Mouse (Mus musculus) layer of hippocampus, adult 18-20 months (tissue): ENCODE data around the gene Hpcal1. TPM values are rescaled to one million over a fixed set of nuclear protein-coding genes. Genes with fewer than 3 reads are reported as not detected.
"Not testable (repeated sequence)": the region's sequence is repeated elsewhere in the genome, so short reads cannot be mapped to it uniquely, and the experiment has no call there.

ENCODE experiments used
- DNase-seq, 2 experiments: peaks; one replicate each; pipeline ENCODE4 v3.0.0; 2022; ENCODE audit warnings: low spot score in 2 of 2
- total RNA-seq, 2 experiments: library from RNA; stranded (reverse); gene quantifications; 2 replicates each; pipeline ENCODE4 v1.2.3; 2021

Hpcal1 gene
- total RNA-seq, 2 experiments from 2014 or later: 68.1 to 78.0 TPM

GRCm38 (mm10) chr12:17770538-17770937 lies 79.9 kb downstream of the Hpcal1 start:
- DNase-seq: no peak

- DNase-seq: peak in 1 of 2 experiments; percentile 10
These were observed 83.1 kb downstream of the Hpcal1 start for GRCm38 (mm10) chr12:17773721-17774120.

GRCm38 (mm10) chr12:17774842-17775241 lies 84.2 kb downstream of the Hpcal1 start:
- DNase-seq: not testable (repeated sequence)

- DNase-seq: peak in 1 of 2 experiments; percentile 22
These were observed 87.7 kb downstream of the Hpcal1 start for GRCm38 (mm10) chr12:17778320-17778719.

- no peak for DNase-seq
These were observed 88.4 kb downstream of the Hpcal1 start for GRCm38 (mm10) chr12:17779093-17779492.

GRCm38 (mm10) chr12:17789486-17789885 lies 98.8 kb downstream of the Hpcal1 start:
- no peak for DNase-seq

- DNase-seq: no peak
These were observed 100.5 kb downstream of the Hpcal1 start for GRCm38 (mm10) chr12:17791111-17791510.

- no peak for DNase-seq
These were observed 102.1 kb downstream of the Hpcal1 start for GRCm38 (mm10) chr12:17792756-17793155.

- peak; percentile 12 to 68 for DNase-seq
These were observed 105.1 kb downstream of the Hpcal1 start for GRCm38 (mm10) chr12:17795660-17796278.

- DNase-seq: not testable (repeated sequence)
These were observed 107.6 kb downstream of the Hpcal1 start for GRCm38 (mm10) chr12:17798261-17798660.

GRCm38 (mm10) chr12:17808542-17808941 lies 117.9 kb downstream of the Hpcal1 start:
- peak; percentile 40 to 91 for DNase-seq

GRCm38 (mm10) chr12:17835279-17835678 lies 144.6 kb downstream of the Hpcal1 start:
- DNase-seq: not testable (repeated sequence)

Other genes with a start within 250 kb of the Hpcal1 start
- gene Odc1, start 146.1 kb upstream of the Hpcal1 start, total RNA-seq: 10 to 100 TPM; 69.0 to 75.1 TPM